In the genomic region with DNA sequence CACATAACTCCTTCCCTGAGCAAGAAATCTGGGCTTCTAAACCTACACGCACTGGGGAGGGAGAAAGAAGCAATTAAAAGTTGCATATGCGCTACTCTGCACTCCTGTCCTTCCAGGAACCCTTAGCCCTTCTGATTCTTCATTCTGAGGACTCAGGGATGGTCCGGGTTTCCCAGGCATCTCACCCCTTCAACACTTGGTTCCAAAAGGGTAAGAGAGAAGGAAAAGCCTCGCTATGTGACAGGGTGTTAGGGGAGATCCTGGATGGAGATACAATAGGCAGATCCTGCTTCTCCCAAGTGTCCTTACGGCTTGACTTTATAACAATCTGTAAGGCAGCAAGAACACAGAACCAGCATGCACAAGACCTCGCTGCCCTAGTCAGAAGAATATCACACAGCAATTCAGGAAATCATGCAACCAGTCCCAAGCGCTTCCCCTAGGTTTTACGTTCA, we compare ENCODE assay signal across 8 mouse cellular contexts. TPM values are rescaled to one million over a fixed set of nuclear protein-coding genes. Genes with fewer than 3 reads are reported as not detected.
DNase-seq lines count a peak whose midpoint lies in the region; ATAC-seq lines count a peak whose summit lies in the region.

No protein-coding gene starts in this region.

- peak; percentile 38 for DNase-seq in kidney, adult 18-20 months
- no peak for DNase-seq in kidney, postnatal 14 days
- DNase-seq in embryonic facial prominence, embryonic 10.5 days (ENCODE audit: low spot score), result no peak
- DNase-seq in right cerebral cortex, adult 2 months (ENCODE audit: low spot score in 2 of 2), result no peak
- no peak for DNase-seq in spleen, postnatal 4 days (ENCODE audit: low spot score in 2 of 2)
- DNase-seq in thymus, adult 18-20 months, result no peak

- peak overlapping the region; percentile 55 for H3K9ac ChIP-seq in hindbrain, embryonic 15.5 days
- H3K9ac ChIP-seq in midbrain, embryonic 15.5 days, result peak overlapping the region; percentile 48

- peak overlapping the region; percentile 73 for H3K4me2 ChIP-seq in hindbrain, embryonic 15.5 days
- H3K4me2 ChIP-seq in midbrain, embryonic 15.5 days, result peak overlapping the region; percentile 61

- WGBS in embryonic facial prominence, embryonic 10.5 days, result 34% methylated on average over 8 of the region's 8 CpGs
- WGBS in hindbrain, embryonic 15.5 days, result 19% methylated on average over 8 of the region's 8 CpGs
- WGBS in midbrain, embryonic 15.5 days, result 15% methylated on average over 8 of the region's 8 CpGs

- ATAC-seq in hindbrain, embryonic 15.5 days (ENCODE audit: low FRiP score, low read depth), result no peak
- no peak for ATAC-seq in midbrain, embryonic 15.5 days (replicated peaks)

- peaks cover 100% of the 10 kb centered on the region for H3K4me1 ChIP-seq in embryonic facial prominence, embryonic 10.5 days
- peaks cover 98% of the 10 kb centered on the region for H3K4me1 ChIP-seq in hindbrain, embryonic 15.5 days (replicated peaks)
- H3K4me1 ChIP-seq in midbrain, embryonic 15.5 days, result peaks cover 98% of the 10 kb centered on the region

- no peaks in the 10 kb centered on the region for H3K27me3 ChIP-seq in embryonic facial prominence, embryonic 10.5 days (replicated peaks; ENCODE audit: low read depth, poor library complexity, severe bottlenecking)
- no peaks in the 10 kb centered on the region for H3K27me3 ChIP-seq in hindbrain, embryonic 15.5 days
- H3K27me3 ChIP-seq in midbrain, embryonic 15.5 days (replicated peaks), result no peaks in the 10 kb centered on the region

- peaks cover 31% of the 10 kb centered on the region for H3K36me3 ChIP-seq in embryonic facial prominence, embryonic 10.5 days (replicated peaks)
- H3K36me3 ChIP-seq in hindbrain, embryonic 15.5 days, result peaks cover 2% of the 10 kb centered on the region
- H3K36me3 ChIP-seq in midbrain, embryonic 15.5 days (replicated peaks), result no peaks in the 10 kb centered on the region

- no peaks in the 10 kb centered on the region for H3K9me3 ChIP-seq in embryonic facial prominence, embryonic 10.5 days
- no peaks in the 10 kb centered on the region for H3K9me3 ChIP-seq in hindbrain, embryonic 15.5 days
- H3K9me3 ChIP-seq in midbrain, embryonic 15.5 days, result no peaks in the 10 kb centered on the region

- peak overlapping the region; percentile 100 for H3K27ac ChIP-seq in embryonic facial prominence, embryonic 10.5 days (replicated peaks)
- H3K27ac ChIP-seq in hindbrain, embryonic 15.5 days (replicated peaks), result peak overlapping the region; percentile 100
- peak overlapping the region; percentile 100 for H3K27ac ChIP-seq in midbrain, embryonic 15.5 days

- peak overlapping the region; percentile 58 for H3K4me3 ChIP-seq in embryonic facial prominence, embryonic 10.5 days
- peak overlapping the region; percentile 37 for H3K4me3 ChIP-seq in hindbrain, embryonic 15.5 days
- H3K4me3 ChIP-seq in midbrain, embryonic 15.5 days, result peak overlapping the region; percentile 39

RNA-seq across cellular contexts. Expression of gene Zmynd8, which starts 19.9 kb away (rescaled TPM):
- 68.1 and 69.9 TPM in 2 replicates for polyA plus RNA-seq in embryonic facial prominence, embryonic 10.5 days (2016; fragmentation: Nextera tagmentation; extraction: Ambion mirVana)
- 71.8 and 79.2 TPM in 2 replicates for polyA plus RNA-seq in hindbrain, embryonic 15.5 days (2015; fragmentation: Nextera tagmentation; extraction: Ambion mirVana)
- polyA plus RNA-seq in midbrain, embryonic 15.5 days (2015; fragmentation: Nextera tagmentation; extraction: Ambion mirVana), result 89.8 and 93.3 TPM in 2 replicates
